Mouse (Mus musculus) heart, embryonic 14.5 days (tissue): ENCODE measurements around the gene Sntg2. TPM values are rescaled to one million over a fixed set of nuclear protein-coding genes. Genes with fewer than 3 reads are reported as not detected.

Experiments used
- ATAC-seq: fragments of 200-750 bp; cut with Nextera tagmentation; 2 replicates; pipeline ENCODE4 v1.8.0; 2017; ENCODE audit warnings: low read depth, moderate TSS enrichment; ENCODE audit not compliant: insufficient number of reproducible peaks, insufficient read depth, low FRiP score
- H3K27ac ChIP-seq, 2 experiments: fragments of 200-500 bp in 1 of 2; fragments of 300-500 bp in 1 of 2; sonication (generic) in 1 of 2; replicated peaks in 1 of 2; 2 replicates each; pipeline ENCODE4 v1.5.1; 2012 to 2014; ENCODE audit warnings: low read depth in 2 of 2, low read length in 2 of 2, control low read depth in 1 of 2, mild to moderate bottlenecking in 1 of 2, mixed read lengths in 1 of 2; ENCODE audit not compliant: control insufficient read depth in 1 of 2, insufficient read depth in 1 of 2
- H3K27me3 ChIP-seq: fragments of 300-500 bp; sonication (generic); 2 replicates; pipeline ENCODE4 v1.6.1; 2014; ENCODE audit warnings: mild to moderate bottlenecking, low read length, control low read depth; ENCODE audit not compliant: control insufficient read depth, insufficient read depth
- H3K36me3 ChIP-seq: fragments of 300-500 bp; sonication (generic); 2 replicates; pipeline ENCODE4 v1.6.1; 2014; ENCODE audit warnings: mild to moderate bottlenecking, control low read depth, low read length, mixed read lengths; ENCODE audit not compliant: control insufficient read depth, insufficient read depth
- H3K4me1 ChIP-seq, 2 experiments: fragments of 200-500 bp in 1 of 2; fragments of 300-500 bp in 1 of 2; sonication (generic) in 1 of 2; 2 replicates each; pipeline ENCODE4 v1.6.1; 2012 to 2014; ENCODE audit warnings: low read length in 2 of 2, control low read depth in 1 of 2, mixed read lengths in 1 of 2; ENCODE audit not compliant: control insufficient read depth in 2 of 2, insufficient read depth in 2 of 2
- H3K4me2 ChIP-seq: fragments of 300-500 bp; sonication (generic); 2 replicates; pipeline ENCODE4 v1.6.1; 2014; ENCODE audit warnings: mild to moderate bottlenecking, low read length
- H3K4me3 ChIP-seq, 2 experiments: fragments of 200-500 bp in 1 of 2; fragments of 300-500 bp in 1 of 2; sonication (generic) in 1 of 2; 2 replicates each; pipeline ENCODE4 v1.5.1; 2012 to 2014; ENCODE audit warnings: low read length in 2 of 2, mild to moderate bottlenecking in 2 of 2, control low read depth in 1 of 2, low read depth in 1 of 2, moderate library complexity in 1 of 2; ENCODE audit not compliant: control insufficient read depth in 1 of 2, insufficient read depth in 1 of 2
- H3K9ac ChIP-seq: fragments of 300-500 bp; sonication (generic); 2 replicates; pipeline ENCODE4 v1.6.1; 2014; ENCODE audit warnings: mild to moderate bottlenecking, low read length
- H3K9me3 ChIP-seq: fragments of 300-500 bp; sonication (generic); 2 replicates; pipeline ENCODE4 v1.6.1; 2016; ENCODE audit warnings: low read length, control low read depth; ENCODE audit not compliant: control insufficient read depth
- WGBS: fragments of 180-500 bp; shearing (Covaris S2); extraction: QIAGEN DNeasy Blood & Tissue Kit; methylation state at CpG from one replicate; pipeline ENCODE4 v1.1.7; 2014; 5-methylcytosine and 5-hydroxymethylcytosine counted together
- polyA plus RNA-seq: library from polyadenylated mRNA; unstranded; fragments of >200 nt; fragmentation: Nextera tagmentation; extraction: Ambion mirVana; gene quantifications from 2 replicates; pipeline ENCODE4 v1.2.1, GENCODE M21; 2014

The Sntg2 gene
- polyA plus RNA-seq, 1 experiment from 2014 or later, result 4.3 TPM

- Histone ChIP-seq H3K36me3 (no peaks in the 10 kb centered on the region), H3K9me3 (no peaks in the 10 kb centered on the region), H3K4me1 (no peaks in the 10 kb centered on the region; a peak in 1 of 4 replicates), H3K9ac (no peak overlapping the region), H3K27ac (no peak overlapping the region), H3K4me3 (no peak overlapping the region), H3K27me3 (no peaks in the 10 kb centered on the region), H3K4me2 (no peak overlapping the region)
- no peak for ATAC-seq
- WGBS, result 71% methylated on average over 8 of the region's 8 CpGs
These were observed 100.8 kb downstream of the Sntg2 start for GRCm38 (mm10) chr12:30272242-30272985.

DNA sequence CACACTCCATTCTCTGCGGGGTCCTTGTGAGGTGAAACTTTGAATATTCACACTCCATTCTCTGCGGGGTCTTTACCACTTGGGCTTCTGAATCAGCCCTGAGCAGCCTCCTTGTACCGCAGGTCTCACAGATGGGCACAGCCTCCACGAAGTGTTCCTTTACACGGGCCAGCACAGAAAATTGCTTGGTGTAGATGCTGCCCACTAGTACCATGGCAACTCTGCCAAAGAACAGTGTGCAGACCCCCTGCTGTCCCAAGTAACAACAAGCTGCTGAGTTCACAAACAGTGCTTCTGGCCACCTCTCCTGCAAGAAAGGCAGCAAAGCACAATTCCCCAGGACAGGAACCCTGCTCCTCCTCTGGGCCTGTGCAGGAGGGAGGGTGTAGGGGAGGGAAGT, 109.0 kb downstream of the Sntg2 start:
- H3K27me3 ChIP-seq, result no peaks in the 10 kb centered on the region
- no peaks in the 10 kb centered on the region for H3K36me3 ChIP-seq
- H3K27ac ChIP-seq, result no peak overlapping the region
- H3K4me2 ChIP-seq, result no peak overlapping the region
- no peaks in the 10 kb centered on the region for H3K4me1 ChIP-seq
- H3K4me3 ChIP-seq, result no peak overlapping the region
- H3K9ac ChIP-seq, result no peak overlapping the region
- ATAC-seq, result no peak
- no peaks in the 10 kb centered on the region for H3K9me3 ChIP-seq
- WGBS, result 48% methylated on average over 5 of the region's 5 CpGs

GRCm38 (mm10) chr12:30261187-30261586, 112.0 kb downstream of the Sntg2 start:
- no peak overlapping the region for H3K27ac ChIP-seq
- 47% methylated on average over 2 of the region's 2 CpGs for WGBS
- no peaks in the 10 kb centered on the region for H3K4me1 ChIP-seq
- H3K4me2 ChIP-seq, result no peak overlapping the region
- H3K36me3 ChIP-seq, result no peaks in the 10 kb centered on the region
- H3K9ac ChIP-seq, result no peak overlapping the region
- no peaks in the 10 kb centered on the region for H3K9me3 ChIP-seq
- H3K27me3 ChIP-seq, result no peaks in the 10 kb centered on the region
- no peak overlapping the region for H3K4me3 ChIP-seq
- no peak for ATAC-seq

- ATAC-seq, result no peak
- Histone ChIP-seq H3K4me1 (no peaks in the 10 kb centered on the region), H3K27ac (no peak overlapping the region), H3K4me3 (no peak overlapping the region), H3K9ac (no peak overlapping the region), H3K36me3 (no peaks in the 10 kb centered on the region), H3K9me3 (no peaks in the 10 kb centered on the region), H3K27me3 (no peaks in the 10 kb centered on the region), H3K4me2 (no peak overlapping the region)
- WGBS, result 64% methylated on average over 2 of the region's 2 CpGs
These were observed 114.5 kb downstream of the Sntg2 start for GRCm38 (mm10) chr12:30258641-30259040.

GRCm38 (mm10) chr12:30257664-30258063, 115.5 kb downstream of the Sntg2 start:
- Histone ChIP-seq H3K27ac (no peak overlapping the region), H3K4me1 (no peaks in the 10 kb centered on the region), H3K27me3 (no peaks in the 10 kb centered on the region), H3K9me3 (no peaks in the 10 kb centered on the region), H3K36me3 (no peaks in the 10 kb centered on the region), H3K9ac (no peak overlapping the region), H3K4me2 (no peak overlapping the region), H3K4me3 (no peak overlapping the region)
- WGBS, result 80% methylated on average over 7 of the region's 7 CpGs
- no peak for ATAC-seq

DNA sequence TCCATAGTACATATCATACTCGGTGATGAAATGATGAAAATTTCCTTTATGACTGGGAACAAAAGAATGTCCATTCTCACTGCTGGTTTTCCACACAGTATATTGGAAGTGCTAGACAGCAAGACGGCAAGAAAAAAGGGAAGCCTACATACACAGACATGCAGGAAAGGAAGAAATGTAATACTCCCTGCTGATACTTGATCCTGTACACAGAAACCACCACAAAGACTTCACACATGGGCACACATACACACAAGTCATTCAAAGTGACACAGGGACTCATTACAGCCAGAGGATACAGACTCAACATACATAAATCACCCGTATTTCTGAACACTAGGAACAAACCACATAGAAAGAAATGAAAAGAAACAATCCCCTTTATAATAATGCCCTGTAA, 117.0 kb downstream of the Sntg2 start:
- no peak for ATAC-seq
- H3K9me3 ChIP-seq, result no peaks in the 10 kb centered on the region
- no peak overlapping the region for H3K9ac ChIP-seq
- no peaks in the 10 kb centered on the region for H3K4me1 ChIP-seq
- no peak overlapping the region for H3K27ac ChIP-seq
- H3K36me3 ChIP-seq, result no peaks in the 10 kb centered on the region
- H3K27me3 ChIP-seq, result no peaks in the 10 kb centered on the region
- no peak overlapping the region for H3K4me2 ChIP-seq
- no peak overlapping the region for H3K4me3 ChIP-seq
- 85% methylated on average over 3 of the region's 3 CpGs for WGBS

GRCm38 (mm10) chr12:30254581-30254980, 118.6 kb downstream of the Sntg2 start:
- H3K27me3 ChIP-seq, result no peaks in the 10 kb centered on the region
- no peak for ATAC-seq
- no peak overlapping the region for H3K4me2 ChIP-seq
- H3K9me3 ChIP-seq, result no peaks in the 10 kb centered on the region
- no peaks in the 10 kb centered on the region for H3K36me3 ChIP-seq
- no peaks in the 10 kb centered on the region for H3K4me1 ChIP-seq
- H3K4me3 ChIP-seq, result no peak overlapping the region
- no peak overlapping the region for H3K9ac ChIP-seq
- WGBS, result 83% methylated on average over 10 of the region's 10 CpGs
- no peak overlapping the region for H3K27ac ChIP-seq

- no peak overlapping the region for H3K4me2 ChIP-seq
- H3K27me3 ChIP-seq, result no peaks in the 10 kb centered on the region
- H3K9me3 ChIP-seq, result no peaks in the 10 kb centered on the region
- H3K4me3 ChIP-seq, result no peak overlapping the region
- WGBS, result 93% methylated on average over 4 of the region's 4 CpGs
- no peak overlapping the region for H3K27ac ChIP-seq
- no peaks in the 10 kb centered on the region for H3K36me3 ChIP-seq
- H3K9ac ChIP-seq, result no peak overlapping the region
- H3K4me1 ChIP-seq, result no peaks in the 10 kb centered on the region
- ATAC-seq, result no peak
These were observed 120.8 kb downstream of the Sntg2 start for GRCm38 (mm10) chr12:30252381-30252780.
